Mouse (Mus musculus) cortical plate, adult 2 months (tissue): Measurements from ENCODE around the gene Ccdc91. TPM values are rescaled to one million over a fixed set of nuclear protein-coding genes. Genes with fewer than 3 reads are reported as not detected.
A peak's percentile ranks its signal among the peaks of the same experiment; 100 is the strongest.

Experiments
- H3K27ac ChIP-seq: fragments of 200-500 bp; 2 replicates; pipeline ENCODE4 v1.5.1; 2012; ENCODE audit warnings: low read length, control low read depth, inconsistent platforms; ENCODE audit not compliant: insufficient read depth
- H3K4me1 ChIP-seq: fragments of 200-500 bp; 2 replicates; pipeline ENCODE4 v1.6.1; 2011; ENCODE audit warnings: low read length; ENCODE audit not compliant: control insufficient read depth, insufficient read depth
- H3K4me3 ChIP-seq: fragments of 200-500 bp; 2 replicates; pipeline ENCODE4 v1.5.1; 2011; ENCODE audit warnings: mild to moderate bottlenecking, low read length, control low read depth; ENCODE audit not compliant: insufficient read depth
- CTCF ChIP-seq: fragments of 200-500 bp; IDR thresholded peaks from 2 replicates; pipeline ENCODE4 v1.5.1; 2011; ENCODE audit warnings: mild to moderate bottlenecking, control low read depth, low read length; ENCODE audit not compliant: insufficient read depth; ENCODE audit errors: extremely low read depth
- POLR2A ChIP-seq: fragments of 200-500 bp; IDR thresholded peaks from 2 replicates; pipeline ENCODE4 v1.6.1; 2011; ENCODE audit warnings: mild to moderate bottlenecking, low read length, control low read depth; ENCODE audit not compliant: insufficient read depth; ENCODE audit errors: extremely low read depth
- polyA plus RNA-seq: library from polyadenylated mRNA; depleted of rRNA; stranded (reverse); fragments of >200 nt; gene quantifications from 2 replicates; pipeline ENCODE4 v1.2.3, GENCODE M21; 2012

The Ccdc91 gene
- polyA plus RNA-seq, 1 experiment: 31.3 TPM

DNA sequence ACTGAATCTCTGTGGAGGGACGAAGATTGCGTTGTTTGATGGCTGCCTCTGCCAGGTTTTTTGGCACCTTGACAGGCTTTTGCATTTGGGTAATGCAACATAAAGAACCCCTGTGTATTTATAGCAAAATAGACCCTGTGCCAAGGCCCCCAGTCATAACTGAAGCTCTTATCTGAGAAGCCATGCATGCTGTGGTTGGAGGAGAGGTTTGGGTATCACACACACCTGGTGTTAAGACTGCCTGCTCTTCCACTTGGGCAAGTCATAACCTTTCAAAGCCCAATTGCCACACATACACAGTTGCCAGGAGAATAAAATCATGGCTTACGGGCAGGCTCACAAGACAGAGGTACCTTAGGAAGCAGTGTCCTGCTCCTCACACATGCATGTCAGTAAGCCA lies 147.5 kb downstream of the Ccdc91 start:
- Histone ChIP-seq H3K4me3 (no peak overlapping the region), H3K27ac (no peak overlapping the region), H3K4me1 (no peaks in the 10 kb centered on the region)
- TF ChIP-seq CTCF (no peak), POLR2A (no peak)

- TF ChIP-seq CTCF: no peak
- TF ChIP-seq POLR2A: no peak
- Histone ChIP-seq H3K4me3 (no peak overlapping the region), H3K27ac (no peak overlapping the region), H3K4me1 (no peaks in the 10 kb centered on the region)
These were observed 160.8 kb downstream of the Ccdc91 start for GRCm38 (mm10) chr6:147636464-147636863.

GRCm38 (mm10) chr6:147643875-147644274 lies 168.2 kb downstream of the Ccdc91 start:
- H3K4me3 ChIP-seq: no peak overlapping the region
- TF ChIP-seq POLR2A (no peak), CTCF (no peak)
- H3K27ac ChIP-seq: no peak overlapping the region

DNA sequence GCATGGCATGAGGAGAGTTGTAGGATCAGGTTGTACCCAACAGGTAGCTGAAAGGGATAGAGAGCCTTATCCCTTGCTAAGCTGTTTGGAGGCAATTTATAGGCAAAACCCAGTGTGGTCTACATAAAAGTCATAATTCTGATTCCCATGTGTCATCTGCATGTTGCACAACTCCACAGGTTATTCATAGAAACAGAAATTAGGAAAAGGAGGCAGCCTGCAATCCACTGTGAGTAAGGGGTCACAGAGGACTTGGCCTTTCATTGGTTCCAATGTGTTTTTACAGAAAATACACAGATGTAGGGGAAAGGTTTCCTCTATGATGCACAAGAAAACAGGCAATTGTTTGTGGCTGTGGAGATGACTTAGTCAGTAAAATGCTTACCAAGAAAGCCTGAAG lies 168.8 kb downstream of the Ccdc91 start:
- TF ChIP-seq POLR2A (no peak), CTCF (no peak)
- Histone ChIP-seq H3K4me3 (no peak overlapping the region), H3K27ac (no peak overlapping the region), H3K4me1 (no peaks in the 10 kb centered on the region)

More at GRCm38 (mm10) chr6:147643875-147644274, 168.2 kb downstream of the Ccdc91 start:
- no peaks in the 10 kb centered on the region for H3K4me1 ChIP-seq

GRCm38 (mm10) chr6:147646401-147646968 lies 170.9 kb downstream of the Ccdc91 start:
- Histone ChIP-seq H3K4me3 (no peak overlapping the region), H3K27ac (no peak overlapping the region), H3K4me1 (no peaks in the 10 kb centered on the region)
- no peak for TF ChIP-seq POLR2A
- TF ChIP-seq CTCF: no peak

GRCm38 (mm10) chr6:147658025-147658424 lies 182.4 kb downstream of the Ccdc91 start:
- Histone ChIP-seq H3K4me1 (no peaks in the 10 kb centered on the region), H3K4me3 (no peak overlapping the region), H3K27ac (no peak overlapping the region)
- no peak for TF ChIP-seq POLR2A
- no peak for TF ChIP-seq CTCF

GRCm38 (mm10) chr6:147660718-147661117 lies 185.1 kb downstream of the Ccdc91 start:
- Histone ChIP-seq H3K4me3 (no peak overlapping the region), H3K27ac (no peak overlapping the region), H3K4me1 (no peaks in the 10 kb centered on the region)
- TF ChIP-seq CTCF (no peak), POLR2A (no peak)

GRCm38 (mm10) chr6:147661841-147662240 lies 186.2 kb downstream of the Ccdc91 start:
- TF ChIP-seq POLR2A (no peak), CTCF (no peak)
- no peaks in the 10 kb centered on the region for H3K4me1 ChIP-seq
- H3K27ac ChIP-seq: no peak overlapping the region
- H3K4me3 ChIP-seq: no peak overlapping the region

DNA sequence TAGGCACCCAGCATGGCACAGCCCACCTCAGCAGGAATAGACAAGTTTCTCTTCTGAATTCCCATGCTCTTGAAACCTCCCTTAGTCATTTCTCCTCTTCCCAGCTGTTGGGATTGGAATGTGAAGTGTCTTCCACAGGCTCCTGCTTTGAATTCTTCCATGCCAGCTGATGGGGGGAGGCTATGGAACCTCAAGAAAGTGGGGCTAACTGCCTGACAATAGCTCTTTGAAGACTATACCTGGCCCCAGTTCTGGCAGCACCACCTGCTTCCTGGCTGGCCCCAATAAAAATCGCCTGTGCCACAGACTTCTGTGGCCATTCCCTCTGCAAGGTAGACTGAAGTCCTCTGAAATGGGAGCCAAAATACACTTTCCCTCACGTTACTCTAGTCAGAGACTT lies 187.0 kb downstream of the Ccdc91 start:
- Histone ChIP-seq H3K4me1 (no peaks in the 10 kb centered on the region), H3K27ac (no peak overlapping the region), H3K4me3 (no peak overlapping the region)
- TF ChIP-seq POLR2A (no peak), CTCF (no peak)

- 0 out of 2 replicates have a peak, but pooled peaks have one; percentile 16 for TF ChIP-seq CTCF
- TF ChIP-seq POLR2A: no peak
- no peak overlapping the region for H3K4me3 ChIP-seq
- H3K27ac ChIP-seq: no peak overlapping the region
- H3K4me1 ChIP-seq: no peaks in the 10 kb centered on the region
These were observed 188.7 kb downstream of the Ccdc91 start for GRCm38 (mm10) chr6:147664339-147664738.
